Mouse (Mus musculus) forelimb bud, embryonic 11.5 days (tissue): ENCODE measurements around the gene Hsdl1.

ENCODE experiments used
- DNase-seq: peaks from one replicate; pipeline ENCODE4 v3.0.0-alpha.2; 2012; ENCODE audit warnings: low read depth, low spot score

Gene Hsdl1

DNA sequence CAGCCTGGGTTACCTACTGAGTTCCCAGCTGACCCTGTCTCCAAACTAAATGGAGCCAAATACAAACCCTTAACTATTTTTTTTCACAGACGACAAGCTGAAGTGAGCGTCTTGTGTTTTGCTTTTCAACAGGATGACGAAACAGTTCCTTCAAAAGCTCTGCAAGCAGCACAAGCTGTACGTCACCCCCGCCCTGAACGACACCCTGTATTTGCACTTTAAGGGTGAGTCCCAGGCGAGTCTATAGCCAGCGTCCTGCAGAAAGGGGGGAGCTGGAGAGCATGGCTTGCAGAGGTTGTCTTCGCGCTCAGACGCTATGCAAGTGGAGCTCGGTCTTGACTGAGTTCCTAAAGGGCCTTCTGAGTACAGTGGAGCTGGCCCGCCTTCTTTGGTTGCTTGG, 4.1 kb upstream of the Hsdl1 start:
- DNase-seq, result no peak

DNA sequence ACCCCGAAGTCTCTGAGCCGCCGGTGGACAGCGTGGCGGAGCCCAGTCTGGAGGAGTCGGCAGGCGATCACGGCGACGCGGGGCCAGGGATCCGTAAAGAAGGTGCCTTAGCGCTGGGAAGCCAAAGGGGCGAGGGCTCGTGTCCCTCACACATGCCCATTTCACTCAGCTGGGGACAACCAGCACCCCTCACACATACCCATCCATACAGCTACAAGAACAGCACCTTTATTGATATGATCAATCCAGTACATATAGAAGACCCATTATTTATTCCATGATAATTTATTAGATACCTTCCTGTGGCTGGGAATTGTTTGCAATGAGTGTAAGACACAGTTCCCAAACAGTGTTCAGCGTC, 363 bp upstream of the Hsdl1 start:
- DNase-seq, result no peak

DNA sequence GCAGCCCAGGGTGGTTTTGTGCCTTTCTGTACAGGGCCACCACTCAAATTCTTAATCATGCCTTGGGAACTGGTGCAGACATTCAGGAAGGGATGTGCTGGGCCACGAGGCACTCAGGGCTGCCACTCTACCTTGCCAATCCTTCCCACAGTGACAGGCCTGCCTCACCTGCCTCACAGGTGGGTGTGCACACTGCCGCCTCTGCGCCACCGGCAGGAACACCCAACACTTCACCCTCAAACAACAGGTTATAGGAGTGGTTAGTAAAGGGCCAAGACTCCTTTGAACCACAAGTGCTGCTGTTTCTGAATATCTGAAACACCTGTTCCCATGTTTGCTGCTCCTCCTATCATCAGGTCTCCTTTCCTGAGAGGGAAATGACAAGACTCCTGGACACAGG, 2.6 kb downstream of the Hsdl1 start:
- no peak for DNase-seq

DNA sequence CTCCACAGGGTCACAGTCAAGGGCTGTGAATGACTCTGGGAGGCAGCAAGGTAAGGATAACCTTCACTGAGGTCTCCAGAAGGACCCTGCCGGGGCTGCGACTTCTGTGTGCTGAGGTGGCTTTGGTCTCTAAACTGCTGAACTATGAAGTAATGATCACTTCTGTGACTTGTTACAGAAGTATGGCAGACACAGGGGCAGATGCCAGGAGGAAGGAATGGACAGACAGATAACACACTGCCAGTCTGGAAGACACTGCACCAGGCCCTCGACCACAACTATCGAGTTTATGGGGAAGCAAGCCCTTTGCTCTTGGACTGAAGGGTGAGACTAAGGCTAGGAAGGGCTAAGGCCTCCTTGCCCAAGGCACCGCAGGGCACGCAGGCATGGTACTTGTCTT, 3.8 kb downstream of the Hsdl1 start:
- no peak for DNase-seq

DNA sequence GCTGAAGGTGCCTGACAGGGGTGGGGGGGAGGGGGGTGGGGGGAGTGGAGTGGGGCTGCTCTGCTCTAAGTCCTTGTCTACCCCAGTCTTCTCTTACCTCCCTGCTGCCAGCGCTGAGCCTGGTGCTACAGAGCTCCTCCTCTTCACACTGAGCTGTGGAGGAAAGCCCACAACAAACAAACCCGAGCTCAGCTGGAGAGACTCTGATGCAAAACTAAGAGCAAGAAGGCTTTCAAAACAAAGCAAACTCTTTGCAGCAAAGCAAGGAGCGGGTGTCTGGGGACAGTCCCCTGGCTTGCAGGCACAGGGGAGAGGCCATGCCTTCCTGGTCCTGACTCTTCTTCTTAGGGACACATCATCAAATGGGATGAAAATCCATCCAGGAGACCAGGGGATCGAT, 5.1 kb downstream of the Hsdl1 start:
- no peak for DNase-seq

DNA sequence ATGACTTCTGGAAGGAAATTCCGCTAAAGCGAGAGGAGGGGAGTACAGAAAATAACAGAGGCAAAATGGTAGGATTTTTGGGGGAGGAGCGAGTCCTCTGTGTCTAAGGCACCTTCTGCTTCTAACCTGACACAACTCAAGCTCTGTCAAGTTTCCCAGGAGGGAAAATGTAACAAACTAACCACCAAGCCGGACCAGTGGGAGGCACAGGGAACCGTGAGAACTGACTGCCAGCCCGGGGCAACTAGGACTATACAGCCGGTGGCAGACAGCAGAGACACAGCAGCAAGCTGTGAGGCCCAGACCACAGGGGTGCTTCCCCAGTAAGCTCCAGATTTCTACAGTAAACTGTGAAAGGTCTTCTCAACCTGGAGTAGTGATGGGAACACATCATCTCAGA, 6.0 kb downstream of the Hsdl1 start:
- no peak for DNase-seq

DNA sequence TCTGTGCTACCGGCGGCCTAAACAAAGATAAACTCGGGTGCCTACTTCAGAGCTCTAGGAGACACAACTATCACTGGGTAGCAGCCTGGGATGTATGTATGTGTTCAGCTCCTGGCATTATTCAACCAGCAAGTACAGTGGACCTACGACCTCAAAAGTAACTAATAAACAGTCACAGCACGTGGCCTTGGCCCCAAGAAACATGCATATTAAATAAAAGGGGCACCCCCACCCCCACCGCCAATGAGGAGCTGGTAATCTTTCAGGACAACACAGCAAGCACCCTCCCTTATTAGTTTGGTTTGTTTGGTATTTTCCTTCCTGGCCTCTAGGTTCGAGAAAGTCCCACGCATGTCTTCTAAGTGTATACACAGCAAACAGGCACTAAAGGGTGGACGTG, 6.7 kb downstream of the Hsdl1 start:
- no peak for DNase-seq

DNA sequence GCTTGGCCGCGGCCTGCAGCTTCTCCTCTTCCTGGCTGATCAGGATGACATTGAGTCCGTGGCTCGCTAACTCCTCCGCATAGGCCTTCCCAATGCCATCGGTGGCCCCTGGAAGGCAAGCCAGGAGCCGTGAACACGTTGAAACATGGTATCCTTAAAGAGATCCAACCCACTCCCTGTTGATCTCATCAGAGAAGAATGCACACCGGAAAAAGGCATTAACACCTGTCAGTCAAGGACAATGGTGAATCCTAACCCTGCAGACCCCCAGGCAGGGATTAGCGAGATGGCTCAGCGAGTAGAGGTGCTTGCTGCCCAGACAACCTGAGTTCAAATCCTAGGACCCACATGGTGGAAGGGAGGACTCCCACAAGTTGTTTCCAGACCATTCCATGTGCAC, 8.6 kb downstream of the Hsdl1 start:
- DNase-seq, result no peak

DNA sequence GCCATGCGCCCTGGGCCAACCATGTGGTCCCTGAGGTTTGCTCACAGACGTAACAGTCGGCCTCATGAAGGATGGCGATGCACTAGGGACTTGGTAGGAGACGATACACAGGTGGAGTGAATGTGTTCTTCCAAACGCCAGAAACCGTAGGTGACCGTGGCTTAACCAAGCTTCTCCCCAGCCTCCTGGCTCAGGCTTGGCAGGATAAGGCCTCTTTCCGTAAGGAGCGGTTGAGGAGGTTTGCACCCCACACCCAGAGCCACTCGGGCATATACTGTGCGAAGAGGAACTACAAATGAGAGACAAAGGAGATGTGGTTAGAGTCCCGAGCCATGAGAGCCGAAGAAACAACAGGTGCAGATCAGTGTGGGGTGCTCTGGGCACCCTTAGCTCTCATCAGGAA, 11.1 kb downstream of the Hsdl1 start:
- DNase-seq, result no peak

DNA sequence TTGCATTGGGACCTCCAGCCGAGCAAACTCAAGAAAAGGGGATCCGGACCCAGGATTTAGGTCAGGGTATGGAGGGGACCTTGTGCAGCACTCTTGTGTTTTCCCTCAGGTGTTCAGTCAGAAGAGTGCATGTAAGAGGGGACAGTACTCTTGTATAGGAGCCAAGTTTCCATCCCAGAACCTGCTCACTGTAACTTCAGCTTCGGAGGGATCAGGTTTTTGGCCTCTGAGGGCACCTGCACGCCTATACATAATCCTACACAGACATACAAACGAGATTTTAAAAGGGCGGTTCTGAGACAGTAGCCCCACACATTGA, 15.6 kb downstream of the Hsdl1 start:
- no peak for DNase-seq

DNA sequence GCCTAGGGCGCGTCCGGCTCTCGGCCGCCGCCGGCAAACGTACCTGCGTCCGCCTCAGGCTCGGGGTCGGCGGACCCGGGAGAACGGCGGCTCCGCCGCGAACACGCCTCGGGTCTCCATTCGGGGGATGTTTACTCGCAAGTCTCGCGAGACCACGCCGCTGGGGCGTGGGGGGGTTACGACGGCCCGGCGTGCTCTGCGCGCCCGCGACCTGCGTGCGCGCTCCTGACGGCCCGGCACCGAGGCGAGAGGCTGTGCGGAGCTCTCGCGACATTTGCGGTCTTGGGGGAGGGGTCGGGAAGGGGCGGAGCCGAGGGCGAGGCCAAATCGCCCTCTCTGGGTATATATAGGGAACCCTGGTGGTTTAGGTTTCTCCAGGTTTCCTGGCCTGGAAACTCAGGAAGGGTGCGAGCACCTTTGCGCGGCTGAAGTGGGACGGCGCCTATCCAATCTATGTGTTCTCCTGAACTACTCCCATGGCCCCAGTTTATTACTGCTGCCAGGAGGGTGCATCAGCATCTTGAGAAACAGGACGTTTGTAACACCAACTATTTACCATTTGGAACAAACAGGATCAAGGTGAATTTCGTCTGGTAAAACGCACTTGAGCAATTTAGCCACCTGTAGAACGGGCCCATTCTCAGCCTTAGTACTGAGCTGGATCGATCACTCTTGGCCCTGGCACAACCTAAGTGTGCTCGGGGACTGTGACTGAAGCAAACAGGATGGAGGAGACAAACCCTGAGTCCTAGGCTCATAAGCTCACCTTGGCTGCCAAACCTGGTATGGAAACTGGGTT, 16.2 kb downstream of the Hsdl1 start, which contains the start of gene Mbtps1:
TSS of gene Mbtps1 (minus strand) at position 133 of the 799 bp plus-strand sequence.
- DNase-seq, result peak; percentile 100

DNA sequence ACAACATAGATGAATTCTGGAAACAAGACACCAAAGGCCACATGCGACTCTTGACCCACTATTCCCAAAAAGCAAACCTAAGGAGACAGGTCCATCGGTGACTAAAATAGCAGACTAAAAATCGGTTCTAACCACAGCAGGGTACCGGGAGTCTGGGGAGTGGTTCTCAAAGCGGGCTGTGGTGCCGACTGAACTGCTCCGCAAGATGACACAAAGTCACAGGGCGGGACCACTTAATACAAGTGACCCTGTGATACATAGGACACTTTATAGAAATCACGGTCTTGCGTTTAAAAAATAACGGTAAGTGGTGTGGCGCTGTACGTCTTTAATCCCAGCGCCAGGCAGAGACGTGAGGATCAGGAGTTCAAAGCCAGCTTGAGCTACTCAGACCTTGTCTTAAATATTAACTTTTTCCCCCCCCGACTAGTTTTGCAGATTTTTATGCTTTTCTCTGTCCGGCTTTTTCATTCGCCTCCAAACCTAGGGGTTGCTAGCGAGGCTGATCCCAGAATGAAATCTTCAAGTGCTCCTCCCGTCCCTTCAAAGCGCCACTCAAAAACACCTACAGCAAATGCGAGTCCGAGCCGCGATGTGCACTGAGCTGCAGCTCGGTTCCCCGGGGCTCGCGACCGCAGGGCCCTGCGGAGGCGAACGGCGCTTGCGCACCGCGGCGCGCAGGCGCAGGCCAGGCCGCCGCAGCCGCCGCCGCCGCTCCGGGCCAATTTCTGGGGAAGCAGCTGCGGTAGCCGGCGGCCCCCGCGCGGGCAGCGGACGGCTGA, 17.0 kb downstream of the Hsdl1 start:
- peak; percentile 72 for DNase-seq

DNA sequence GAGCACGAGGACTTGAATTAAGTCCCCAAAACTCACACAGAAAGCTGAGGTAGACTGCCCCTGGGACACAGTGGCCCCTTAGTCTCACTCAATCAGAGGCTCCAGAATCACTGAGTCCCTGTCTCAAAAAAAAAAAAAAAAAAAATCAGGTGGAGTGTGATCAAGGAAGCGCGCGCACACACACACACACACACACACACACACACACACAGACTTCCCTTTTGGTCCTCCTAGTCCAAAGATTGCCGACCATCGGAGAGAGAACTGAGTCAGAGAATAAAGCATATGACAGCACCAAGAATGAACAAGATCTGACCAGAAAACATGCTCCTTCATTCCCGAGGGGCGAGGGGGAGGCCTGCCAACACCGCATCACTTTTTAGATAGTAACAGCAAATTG, 17.9 kb downstream of the Hsdl1 start:
- DNase-seq, result no peak

DNA sequence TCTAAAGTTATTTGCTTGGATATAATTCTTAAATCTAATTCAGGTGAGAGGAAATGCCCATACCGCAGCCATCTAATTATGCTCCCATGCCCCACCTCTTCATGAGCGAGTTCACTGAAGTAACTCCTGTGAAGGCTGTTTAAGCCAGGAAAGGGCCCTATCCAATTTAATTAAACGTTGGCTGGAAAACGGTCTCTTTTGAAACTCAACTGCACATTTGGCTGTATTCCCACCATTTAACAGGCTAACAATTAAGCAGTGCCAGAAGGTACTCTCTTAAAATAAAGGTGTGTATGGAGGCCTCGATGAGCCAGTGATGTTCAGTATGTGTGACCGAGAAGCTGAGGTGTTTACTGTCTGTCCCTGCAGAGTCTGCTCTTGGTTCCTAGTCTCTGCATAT, 19.1 kb downstream of the Hsdl1 start:
- DNase-seq, result no peak

DNA sequence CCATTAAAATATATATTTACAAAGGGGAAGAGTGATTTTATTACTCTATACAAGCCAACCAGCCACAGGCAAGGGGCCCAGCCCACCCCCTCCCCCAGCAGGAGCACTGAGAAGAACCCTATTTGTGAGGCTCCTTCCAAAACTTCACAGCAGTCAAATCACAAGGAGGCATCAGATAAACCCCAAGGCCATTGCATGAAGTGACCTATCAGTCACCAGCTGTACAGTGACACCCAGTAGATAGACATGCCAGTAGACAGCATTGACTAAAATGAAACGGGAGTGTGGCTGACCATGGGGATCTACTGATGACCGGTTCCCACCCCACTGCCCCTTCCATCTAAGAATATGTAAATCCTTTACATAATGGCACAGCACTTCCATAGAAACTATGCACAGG, 22.0 kb downstream of the Hsdl1 start:
- no peak for DNase-seq

DNA sequence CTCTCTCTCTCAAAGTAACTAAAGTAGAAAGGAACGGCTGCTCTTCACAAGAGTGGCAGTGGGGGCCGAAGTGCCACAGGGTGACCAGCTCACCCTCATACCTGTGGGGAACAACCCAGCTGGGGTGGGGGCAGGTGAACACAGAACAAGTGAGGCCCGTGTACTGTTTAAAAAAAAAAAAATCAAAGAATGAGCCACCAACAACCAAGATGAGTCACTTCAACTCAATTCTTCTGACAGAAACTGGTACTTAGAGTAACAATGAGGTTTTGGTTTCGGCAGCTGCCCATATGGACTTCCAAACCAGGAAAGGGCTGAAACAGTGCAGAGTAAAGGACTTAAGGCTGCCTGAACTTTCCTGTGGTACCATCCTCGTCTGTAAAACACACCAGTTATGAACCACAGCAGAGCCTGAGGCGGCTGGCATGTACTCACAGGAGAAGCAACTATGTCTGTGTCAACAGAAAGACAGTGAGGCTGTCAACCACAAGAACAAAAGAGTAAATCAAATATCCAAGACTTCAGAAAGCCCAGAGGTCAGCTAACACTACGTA, 26.3 kb downstream of the Hsdl1 start:
- no peak for DNase-seq

DNA sequence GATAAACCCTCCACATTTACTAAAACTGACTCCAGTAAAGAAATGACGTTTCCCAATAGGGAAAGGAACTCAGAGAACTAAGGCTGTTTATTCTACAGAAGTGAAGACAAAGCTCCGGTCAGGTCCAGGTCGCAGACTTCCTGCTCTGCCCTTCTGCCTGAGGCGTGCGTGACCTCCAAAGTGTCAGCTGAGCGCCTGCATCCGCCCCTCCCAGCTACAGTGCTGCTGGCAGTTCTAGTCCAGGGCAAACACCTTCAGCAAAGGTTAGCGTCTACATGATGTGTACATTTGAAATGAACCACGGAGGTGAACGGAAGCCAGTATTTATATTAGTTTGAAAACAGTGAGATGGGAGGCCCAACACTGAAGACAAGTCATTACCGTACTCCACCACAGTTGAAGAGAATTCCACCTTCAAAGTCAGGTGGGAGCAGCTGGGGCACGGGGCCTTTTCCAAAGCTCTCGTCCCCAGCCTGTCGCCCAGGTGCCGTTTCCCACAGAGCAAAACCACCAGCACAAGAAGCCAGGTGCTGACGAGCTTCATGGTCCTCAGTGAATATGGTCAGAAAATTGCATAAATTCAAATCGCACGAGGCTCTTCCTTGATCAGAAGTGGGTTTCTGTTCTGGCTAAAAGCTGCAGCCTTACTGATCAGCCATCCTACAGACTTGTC, 27.8 kb downstream of the Hsdl1 start:
- no peak for DNase-seq

DNA sequence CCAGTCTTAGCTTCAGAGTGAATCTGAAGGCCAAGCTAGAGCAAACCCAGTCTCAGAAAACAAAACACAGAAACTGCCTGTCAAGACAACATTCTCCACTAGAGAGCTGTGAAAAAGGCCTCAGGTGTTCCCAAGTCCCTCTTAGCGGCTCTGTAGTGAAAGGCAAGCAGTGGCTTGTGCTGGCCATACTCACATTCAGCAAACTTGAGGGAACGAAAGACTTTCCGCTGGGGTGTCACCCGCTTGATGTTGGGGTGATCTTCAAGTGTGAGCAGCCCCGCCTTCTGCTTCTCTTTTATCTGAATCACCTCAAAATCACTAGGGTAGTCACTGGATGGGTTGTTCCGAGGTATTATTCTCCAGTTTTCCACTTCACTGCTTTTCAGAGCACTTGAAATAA, 29.2 kb downstream of the Hsdl1 start:
- DNase-seq, result no peak

DNA sequence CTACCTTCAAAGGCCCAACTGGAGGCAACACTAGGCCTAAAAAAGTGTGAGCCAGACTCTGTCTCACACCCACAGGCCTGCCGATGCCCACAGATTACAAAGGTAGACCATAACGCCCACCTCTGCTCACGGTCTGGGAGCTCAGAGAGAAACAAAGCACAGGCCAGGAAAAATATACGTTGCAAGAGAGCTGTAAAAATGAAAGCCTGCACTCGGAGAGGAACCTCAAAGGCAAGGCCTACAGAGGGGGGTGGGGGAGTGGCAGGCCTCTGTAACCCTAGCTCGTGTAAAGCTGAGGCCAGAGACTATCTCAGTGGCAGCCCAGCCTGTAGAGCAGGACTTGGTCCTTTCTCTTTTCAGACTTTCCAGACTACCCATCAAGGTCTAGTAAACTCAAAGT, 29.8 kb downstream of the Hsdl1 start:
- DNase-seq, result no peak

DNA sequence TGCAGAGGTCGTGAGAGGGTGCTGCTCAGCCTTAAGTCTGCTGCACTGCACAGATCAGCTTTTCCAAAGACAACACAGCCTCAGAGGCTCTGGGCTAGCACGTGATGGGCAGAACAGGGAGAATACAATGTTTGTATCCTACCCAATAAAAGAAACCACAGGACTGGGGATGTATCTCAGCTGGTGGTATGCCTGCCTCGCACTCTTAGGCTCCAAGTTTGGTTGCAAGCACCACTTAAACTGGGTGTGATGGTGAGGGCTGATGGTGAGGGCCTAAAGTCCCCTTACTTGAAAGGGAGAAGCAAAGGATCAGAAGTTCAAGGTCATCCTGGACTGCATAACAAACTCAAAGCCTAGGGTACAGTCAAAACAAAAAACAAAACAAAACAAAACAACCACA, 30.4 kb downstream of the Hsdl1 start:
- no peak for DNase-seq

DNA sequence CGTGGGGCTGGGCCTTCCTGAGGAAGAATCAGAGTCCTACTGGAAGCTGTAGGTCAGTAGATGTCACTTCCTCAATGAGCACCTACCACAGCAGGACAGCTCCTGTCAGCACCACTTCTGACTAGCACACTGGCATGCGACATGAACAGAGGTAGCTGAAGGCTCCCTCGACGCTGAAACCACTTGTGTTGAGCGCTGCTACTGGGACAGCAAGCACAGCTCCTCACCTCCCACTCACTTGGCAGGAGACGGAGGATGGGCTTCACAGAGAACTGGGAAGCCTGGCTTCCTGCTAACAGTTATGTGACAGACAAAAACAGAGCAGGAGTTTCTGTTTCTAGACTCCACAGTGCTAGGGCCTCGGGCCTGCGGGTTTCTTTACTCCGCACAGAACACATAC, 43.0 kb downstream of the Hsdl1 start:
- DNase-seq, result no peak

DNA sequence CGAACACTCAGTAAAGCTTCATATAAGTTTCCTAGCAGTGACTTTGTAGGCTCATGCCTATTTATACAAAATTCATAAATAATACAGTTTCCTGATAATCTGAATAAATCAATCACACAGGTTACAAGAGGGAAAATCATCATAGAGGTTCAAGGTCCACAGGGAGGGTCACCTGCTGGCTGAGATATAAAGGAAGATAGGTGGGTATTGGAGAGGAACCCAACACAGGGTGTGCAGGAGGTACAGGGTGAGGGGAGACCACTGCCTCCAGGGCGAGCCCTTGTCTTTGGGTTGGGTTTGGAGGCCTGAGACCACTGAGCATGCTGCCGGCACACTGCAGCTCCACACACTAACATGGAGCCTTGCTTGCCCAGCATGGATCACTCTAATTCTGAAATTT, 43.6 kb downstream of the Hsdl1 start:
- no peak for DNase-seq

DNA sequence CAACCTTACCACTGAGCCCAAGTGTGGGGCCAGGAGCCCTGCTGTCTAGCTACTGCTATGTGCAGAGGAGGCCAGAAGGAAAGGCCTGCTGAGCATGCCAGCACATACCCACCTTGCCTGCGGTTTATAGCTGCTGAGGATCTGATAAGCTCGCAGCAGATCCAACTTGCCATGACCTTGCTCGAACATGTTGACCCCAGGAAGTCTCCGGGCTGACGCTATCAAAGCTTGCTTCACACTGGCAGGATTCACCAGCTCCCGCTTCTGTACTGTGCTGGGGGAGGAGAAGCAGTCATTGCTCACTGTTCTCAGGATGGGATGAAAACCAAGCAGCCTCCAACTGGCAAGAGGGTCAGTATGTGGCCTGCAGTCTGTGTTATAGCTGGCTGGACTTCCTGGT, 44.0 kb downstream of the Hsdl1 start:
- no peak for DNase-seq
